Mouse (Mus musculus) cerebellum, adult 2 months (tissue): ENCODE measurements around the gene Olfr294. TPM values are rescaled to one million over a fixed set of nuclear protein-coding genes. Genes with fewer than 3 reads are reported as not detected.

Experiments
- DNase-seq, 2 experiments: peaks; one replicate each; pipeline ENCODE4 v3.0.0; 2021
- H3K27ac ChIP-seq: fragments of 200-500 bp; 2 replicates; pipeline ENCODE4 v1.5.1; 2012; ENCODE audit warnings: low read length, control low read depth, inconsistent platforms; ENCODE audit not compliant: insufficient read depth
- H3K27me3 ChIP-seq: fragments of 200-500 bp; 2 replicates; pipeline ENCODE4 v1.6.1; 2012; ENCODE audit warnings: inconsistent platforms, mild to moderate bottlenecking, low read length, moderate library complexity; ENCODE audit not compliant: control insufficient read depth, insufficient read depth
- H3K4me1 ChIP-seq: fragments of 200-500 bp; 2 replicates; pipeline ENCODE4 v1.6.1; 2011; ENCODE audit warnings: low read length; ENCODE audit not compliant: control insufficient read depth, insufficient read depth
- H3K4me3 ChIP-seq: fragments of 200-500 bp; replicated peaks from 2 replicates; pipeline ENCODE3; 2011; ENCODE audit warnings: mild to moderate bottlenecking, low read depth, low read length, control low read depth; ENCODE audit not compliant: insufficient read depth
- CTCF ChIP-seq: fragments of 200-500 bp; IDR thresholded peaks from 2 replicates; pipeline ENCODE4 v1.5.1; 2011; ENCODE audit warnings: low read depth, mild to moderate bottlenecking, control low read depth, low read length, moderate library complexity, borderline replicate concordance; ENCODE audit not compliant: insufficient read depth
- POLR2A ChIP-seq: fragments of 200-500 bp; IDR thresholded peaks from 2 replicates; pipeline ENCODE4 v1.6.1; 2011; ENCODE audit warnings: low read length, control low read depth, borderline replicate concordance; ENCODE audit not compliant: insufficient read depth
- WGBS: fragments of 180-500 bp; shearing (Covaris S2); methylation state at CpG from one replicate; pipeline ENCODE4 v1.1.7; 2018; 5-methylcytosine and 5-hydroxymethylcytosine counted together
- polyA plus RNA-seq: library from polyadenylated mRNA; depleted of rRNA; stranded (reverse); fragments of >200 nt; gene quantifications from 2 replicates; pipeline ENCODE4 v1.2.3, GENCODE M21; 2012; rRNA removed

Olfr294 gene
- polyA plus RNA-seq, result not detected in 2 replicates

GRCm38 (mm10) chr7:86616543-86616942 lies at the start of gene Olfr294:
Olfr294 (minus strand) TSS chr7:86616643.
- no peak for DNase-seq
- 46% methylated on average over 2 of the region's 2 CpGs for WGBS
- H3K4me1 ChIP-seq, result no peaks in the 10 kb centered on the region
- H3K4me3 ChIP-seq, result no peak within 1 kb of the TSS
- no peak within 1 kb of the TSS for H3K27ac ChIP-seq
- no peak for TF ChIP-seq POLR2A
- no peak for TF ChIP-seq CTCF
- H3K27me3 ChIP-seq, result no peaks in the 10 kb centered on the region

- no peak within 1 kb of the TSS for H3K27ac ChIP-seq
Measured at GRCm38 (mm10) chr7:86648761-86649160, 32.3 kb upstream of the Olfr294 start, which contains the start of gene Olfr293. Olfr293 (plus strand) TSS chr7:86649061.

GRCm38 (mm10) chr7:86583562-86583961 lies 32.9 kb downstream of the Olfr294 start, which contains the start of gene Olfr295:
Olfr295 (plus strand) TSS chr7:86583862.
- Histone ChIP-seq H3K27ac (no peak within 1 kb of the TSS), H3K27me3 (no peaks in the 10 kb centered on the region), H3K4me1 (no peaks in the 10 kb centered on the region), H3K4me3 (no peak within 1 kb of the TSS)
- 71% methylated on average over 2 of the region's 2 CpGs for WGBS
- DNase-seq, result no peak
- no peak for TF ChIP-seq POLR2A
- TF ChIP-seq CTCF, result no peak

More at GRCm38 (mm10) chr7:86648761-86649160, 32.3 kb upstream of the Olfr294 start, which contains the start of gene Olfr293:
- no peak within 1 kb of the TSS for H3K4me3 ChIP-seq
- TF ChIP-seq POLR2A (no peak), CTCF (no peak)
- WGBS, result 93% methylated on average over 4 of the region's 4 CpGs
- H3K4me1 ChIP-seq, result no peaks in the 10 kb centered on the region
- DNase-seq, result no peak
- no peaks in the 10 kb centered on the region for H3K27me3 ChIP-seq

Other genes starting within 250 kb of the Olfr294 start
- not detected in 2 replicates for gene Olfr305, start 249.7 kb downstream of the Olfr294 start, polyA plus RNA-seq
- not detected in 2 replicates for gene Olfr304, start 230.0 kb downstream of the Olfr294 start, polyA plus RNA-seq
- gene Olfr303, start 218.9 kb downstream of the Olfr294 start, polyA plus RNA-seq, result not detected in 2 replicates
- not detected in 2 replicates for gene Olfr301, start 212.8 kb downstream of the Olfr294 start, polyA plus RNA-seq
- gene Olfr299, start 156.7 kb downstream of the Olfr294 start, polyA plus RNA-seq, result not detected in 2 replicates
- not detected in 2 replicates for gene Olfr298, start 124.2 kb downstream of the Olfr294 start, polyA plus RNA-seq
- not detected in 2 replicates for gene Olfr297, start 96.7 kb downstream of the Olfr294 start, polyA plus RNA-seq
- not detected in 2 replicates for gene Olfr295, start 32.8 kb downstream of the Olfr294 start, polyA plus RNA-seq
- gene Olfr293, start 32.4 kb upstream of the Olfr294 start, polyA plus RNA-seq, result not detected in 2 replicates
- not detected in 2 replicates for gene Olfr292, start 71.7 kb upstream of the Olfr294 start, polyA plus RNA-seq
- 6.2 and 6.8 TPM in 2 replicates for gene Folh1, start 159.3 kb upstream of the Olfr294 start, polyA plus RNA-seq
- not detected in 2 replicates for gene Vmn2r77, start 178.4 kb upstream of the Olfr294 start, polyA plus RNA-seq